Mouse (Mus musculus) embryonic stem cell, embryonic (primary cell): ENCODE measurements at regions not wholly inside any gene's neighbourhood (a gene's known extent, or its start where the extent isn't known, plus 50 kb on each side); places are given as distances from the start of the nearest gene placed in this dataset.

Experiments
- CTCF ChIA-PET, 4 experiments: fragments of 300-600 bp in 2 of 4; fragments of 350-600 bp in 2 of 4; sonication (Branson Sonifier 250); formaldehyde crosslinking; loops; one replicate each; lab custom pipeline; 2022; ENCODE audit warnings: inconsistent platforms in 2 of 4; lab: Charles Lee
- POLR2A ChIA-PET, 4 experiments: fragments of 300-600 bp in 2 of 4; fragments of 350-600 bp in 2 of 4; sonication (Branson Sonifier 250); formaldehyde crosslinking; loops; one replicate each; lab custom pipeline; 2022; ENCODE audit warnings: antibody characterized with exemption in 4 of 4, inconsistent platforms in 1 of 4; lab: Charles Lee

GRCm38 (mm10) chr14:23237376-23237775 is 776.9 kb downstream of the Kcnma1 start:
- ChIA-PET CTCF (no interaction called here), POLR2A (interaction anchor here in 1 of 4 experiments (0.6 kb wide), 1 partner anchor 386 kb away, joined by 3 read pairs; no protein-coding TSS in a partner anchor)

- ChIA-PET POLR2A (no interaction called here), CTCF (no interaction called here)
Measured at GRCm38 (mm10) chr14:23198676-23199075, 815.6 kb downstream of the Kcnma1 start.

GRCm38 (mm10) chr14:23194569-23195529 is 819.4 kb downstream of the Kcnma1 start:
- ChIA-PET POLR2A (no interaction called here), CTCF (interaction anchor here in 1 of 4 experiments (0.6 kb wide), 1 partner anchor 267 kb away, joined by 3 read pairs; no protein-coding TSS in a partner anchor)

GRCm38 (mm10) chr14:23192566-23192965 is 821.7 kb downstream of the Kcnma1 start:
- ChIA-PET POLR2A (no interaction called here), CTCF (no interaction called here)

- ChIA-PET CTCF (no interaction called here), POLR2A (no interaction called here)
Measured at GRCm38 (mm10) chr14:23185359-23185758, 828.9 kb downstream of the Kcnma1 start.

- POLR2A ChIA-PET, result interaction anchor here in 1 of 4 experiments (0.9 to 1.3 kb wide), 2 partner anchors 8 to 9 kb away, joined by 3 to 4 read pairs; no protein-coding TSS in a partner anchor
- CTCF ChIA-PET, result no interaction called here
Measured at GRCm38 (mm10) chr14:23169346-23169745, 844.9 kb downstream of the Kcnma1 start.

GRCm38 (mm10) chr14:23160567-23160966 is 853.7 kb downstream of the Kcnma1 start:
- POLR2A ChIA-PET, result interaction anchor here in 3 of 4 experiments (0.7 to 1.0 kb wide), 3 partner anchors 9 to 1305 kb away, joined by 3 to 8 read pairs (median 4); no protein-coding TSS in a partner anchor
- CTCF ChIA-PET, result no interaction called here

- ChIA-PET POLR2A (interaction anchor here in 1 of 4 experiments (0.7 kb wide), 1 partner anchor 632 kb away, joined by 3 read pairs; no protein-coding TSS in a partner anchor), CTCF (no interaction called here)
Measured at GRCm38 (mm10) chr14:23150431-23150830, 863.9 kb downstream of the Kcnma1 start.

- POLR2A ChIA-PET, result no interaction called here
- CTCF ChIA-PET, result no interaction called here
Measured at GRCm38 (mm10) chr14:23146981-23147380, 867.3 kb downstream of the Kcnma1 start.

GRCm38 (mm10) chr14:23140385-23140784 is 873.9 kb downstream of the Kcnma1 start:
- CTCF ChIA-PET, result no interaction called here
- POLR2A ChIA-PET, result no interaction called here

- CTCF ChIA-PET, result no interaction called here
- POLR2A ChIA-PET, result no interaction called here
Measured at GRCm38 (mm10) chr14:23134723-23135122, 879.6 kb downstream of the Kcnma1 start.

- POLR2A ChIA-PET, result no interaction called here
- CTCF ChIA-PET, result no interaction called here
Measured at GRCm38 (mm10) chr14:23131736-23132519, 882.4 kb downstream of the Kcnma1 start.

- CTCF ChIA-PET, result no interaction called here
- POLR2A ChIA-PET, result no interaction called here
Measured at GRCm38 (mm10) chr14:23115889-23116510, 898.3 kb downstream of the Kcnma1 start.

- CTCF ChIA-PET, result interaction anchor here in 1 of 4 experiments (0.6 kb wide), 2 partner anchors 584 to 1907 kb away, joined by 3 to 5 read pairs; no protein-coding TSS in a partner anchor
- POLR2A ChIA-PET, result no interaction called here
Measured at GRCm38 (mm10) chr14:23114910-23115309, 899.4 kb downstream of the Kcnma1 start.

GRCm38 (mm10) chr14:23114456-23114855 is 899.8 kb downstream of the Kcnma1 start:
- ChIA-PET CTCF (no interaction called here), POLR2A (no interaction called here)

- CTCF ChIA-PET, result no interaction called here
- POLR2A ChIA-PET, result no interaction called here
Measured at GRCm38 (mm10) chr14:23112369-23112768, 901.9 kb downstream of the Kcnma1 start.

GRCm38 (mm10) chr14:23108590-23108989 is 905.7 kb downstream of the Kcnma1 start:
- POLR2A ChIA-PET, result interaction anchor here in 1 of 4 experiments (0.6 kb wide), 1 partner anchor 141 kb away, joined by 8 read pairs; no protein-coding TSS in a partner anchor

GRCm38 (mm10) chr14:23107466-23107865 is 906.8 kb downstream of the Kcnma1 start:
- POLR2A ChIA-PET, result no interaction called here

More at GRCm38 (mm10) chr14:23108590-23108989, 905.7 kb downstream of the Kcnma1 start:
- CTCF ChIA-PET, result no interaction called here

More at GRCm38 (mm10) chr14:23107466-23107865, 906.8 kb downstream of the Kcnma1 start:
- CTCF ChIA-PET, result no interaction called here
